Mouse (Mus musculus) liver, embryonic 16.5 days (tissue): Measurements from ENCODE around the gene Tbc1d4. TPM values are rescaled to one million over a fixed set of nuclear protein-coding genes. Genes with fewer than 3 reads are reported as not detected.
"Not testable (repeated sequence)": the region's sequence is repeated elsewhere in the genome, so short reads cannot be mapped to it uniquely, and the experiment has no call there.

ENCODE experiments used
- ATAC-seq: fragments of 200-750 bp; cut with Nextera tagmentation; 2 replicates; pipeline ENCODE4 v1.8.0; 2017; ENCODE audit warnings: low read depth, mild to moderate bottlenecking, moderate number of reproducible peaks, moderate library complexity
- H3K27ac ChIP-seq: fragments of 300-500 bp; sonication (generic); 2 replicates; pipeline ENCODE4 v1.5.1; 2014; ENCODE audit warnings: mild to moderate bottlenecking, low read length
- H3K27me3 ChIP-seq: fragments of 300-500 bp; sonication (generic); 2 replicates; pipeline ENCODE4 v1.6.1; 2014; ENCODE audit warnings: low read depth, low read length, mixed read lengths; ENCODE audit not compliant: control insufficient read depth, insufficient read depth
- H3K36me3 ChIP-seq: fragments of 300-500 bp; sonication (generic); 2 replicates; pipeline ENCODE4 v1.6.1; 2014; ENCODE audit warnings: mild to moderate bottlenecking; ENCODE audit not compliant: control insufficient read depth, insufficient read depth
- H3K4me1 ChIP-seq: fragments of 300-500 bp; sonication (generic); 2 replicates; pipeline ENCODE4 v1.6.1; 2014; ENCODE audit warnings: low read depth, low read length, mixed read lengths; ENCODE audit not compliant: control insufficient read depth
- H3K4me2 ChIP-seq: fragments of 300-500 bp; sonication (generic); 2 replicates; pipeline ENCODE4 v1.6.1; 2014; ENCODE audit warnings: low read depth, low read length, mixed read lengths
- H3K4me3 ChIP-seq: fragments of 300-500 bp; sonication (generic); 2 replicates; pipeline ENCODE4 v1.5.1; 2014; ENCODE audit warnings: low read depth, mild to moderate bottlenecking, low read length
- H3K9ac ChIP-seq: fragments of 300-500 bp; sonication (generic); 2 replicates; pipeline ENCODE4 v1.6.1; 2014; ENCODE audit warnings: low read depth, low read length
- H3K9me3 ChIP-seq: fragments of 300-500 bp; sonication (generic); replicated peaks from 2 replicates; pipeline ENCODE4 v1.6.1; 2016; ENCODE audit warnings: low read length; ENCODE audit not compliant: control insufficient read depth
- WGBS: fragments of 180-500 bp; shearing (Covaris S2); extraction: QIAGEN DNeasy Blood & Tissue Kit; methylation state at CpG from one replicate; pipeline ENCODE4 v1.1.7; 2014; ENCODE audit not compliant: insufficient replicate concordance; 5-methylcytosine and 5-hydroxymethylcytosine counted together
- polyA plus RNA-seq: library from polyadenylated mRNA; unstranded; fragments of >200 nt; fragmentation: Nextera tagmentation; extraction: Ambion mirVana; gene quantifications from 2 replicates; pipeline ENCODE4 v1.2.1, GENCODE M21; 2015

Gene Tbc1d4
- polyA plus RNA-seq, 1 experiment from 2014 or later, result 2.0 TPM

GRCm38 (mm10) chr14:101602851-101603250 is 6.1 kb downstream of the Tbc1d4 start:
- WGBS, result 65% methylated on average over 3 of the region's 3 CpGs
- Histone ChIP-seq H3K9ac (no peak overlapping the region), H3K36me3 (no peaks in the 10 kb centered on the region), H3K4me2 (no peak overlapping the region), H3K9me3 (no peaks in the 10 kb centered on the region), H3K27ac (no peak overlapping the region), H3K4me3 (no peak overlapping the region), H3K27me3 (peaks cover 6% of the 10 kb centered on the region), H3K4me1 (no peaks in the 10 kb centered on the region)
- ATAC-seq, result no peak

GRCm38 (mm10) chr14:101597096-101597715 is 11.8 kb downstream of the Tbc1d4 start:
- 73% methylated on average over 11 of the region's 14 CpGs for whole genome bisulfite sequencing
- Histone ChIP-seq H3K9me3 (no peaks in the 10 kb centered on the region), H3K9ac (no peak overlapping the region), H3K27me3 (no peaks in the 10 kb centered on the region), H3K4me3 (no peak overlapping the region), H3K27ac (no peak overlapping the region), H3K4me1 (no peaks in the 10 kb centered on the region), H3K4me2 (no peak overlapping the region), H3K36me3 (no peaks in the 10 kb centered on the region)
- ATAC-seq, result no peak

GRCm38 (mm10) chr14:101596691-101597090 is 12.3 kb downstream of the Tbc1d4 start:
- Histone ChIP-seq H3K4me3 (no peak overlapping the region), H3K9me3 (no peaks in the 10 kb centered on the region), H3K27me3 (no peaks in the 10 kb centered on the region), H3K4me2 (no peak overlapping the region), H3K4me1 (no peaks in the 10 kb centered on the region), H3K36me3 (no peaks in the 10 kb centered on the region), H3K27ac (no peak overlapping the region), H3K9ac (no peak overlapping the region)
- WGBS, result 75% methylated on average over 9 of the region's 9 CpGs
- no peak for ATAC-seq

GRCm38 (mm10) chr14:101595301-101596080 is 13.5 kb downstream of the Tbc1d4 start:
- Histone ChIP-seq H3K4me2 (no peak overlapping the region), H3K9me3 (no peaks in the 10 kb centered on the region), H3K27ac (no peak overlapping the region), H3K36me3 (no peaks in the 10 kb centered on the region), H3K9ac (no peak overlapping the region), H3K4me1 (no peaks in the 10 kb centered on the region), H3K4me3 (no peak overlapping the region), H3K27me3 (no peaks in the 10 kb centered on the region)
- 75% methylated on average over 13 of the region's 13 CpGs for WGBS
- ATAC-seq, result no peak

GRCm38 (mm10) chr14:101594001-101594400 is 15.0 kb downstream of the Tbc1d4 start:
- no peaks in the 10 kb centered on the region for H3K36me3 ChIP-seq
- no peaks in the 10 kb centered on the region for H3K9me3 ChIP-seq
- no peaks in the 10 kb centered on the region for H3K4me1 ChIP-seq
- no peak for ATAC-seq
- H3K9ac ChIP-seq, result no peak overlapping the region
- no peaks in the 10 kb centered on the region for H3K27me3 ChIP-seq
- H3K4me2 ChIP-seq, result no peak overlapping the region
- no peak overlapping the region for H3K4me3 ChIP-seq
- WGBS, result 85% methylated on average over 5 of the region's 5 CpGs
- no peak overlapping the region for H3K27ac ChIP-seq

- Histone ChIP-seq H3K9ac (no peak overlapping the region), H3K4me3 (no peak overlapping the region), H3K27ac (no peak overlapping the region), H3K27me3 (no peaks in the 10 kb centered on the region), H3K9me3 (no peaks in the 10 kb centered on the region), H3K4me2 (no peak overlapping the region), H3K4me1 (no peaks in the 10 kb centered on the region), H3K36me3 (no peaks in the 10 kb centered on the region)
- 60% methylated on average over 7 of the region's 7 CpGs for WGBS
- no peak for ATAC-seq
Measured at GRCm38 (mm10) chr14:101593340-101593739, 15.7 kb downstream of the Tbc1d4 start.

GRCm38 (mm10) chr14:101591101-101591500 is 17.9 kb downstream of the Tbc1d4 start:
- Histone ChIP-seq H3K27ac (no peak overlapping the region), H3K27me3 (no peaks in the 10 kb centered on the region), H3K4me1 (no peaks in the 10 kb centered on the region), H3K4me3 (no peak overlapping the region), H3K9ac (no peak overlapping the region), H3K4me2 (no peak overlapping the region), H3K9me3 (no peaks in the 10 kb centered on the region), H3K36me3 (no peaks in the 10 kb centered on the region)
- ATAC-seq, result no peak
- 66% methylated on average over 5 of the region's 5 CpGs for WGBS

GRCm38 (mm10) chr14:101588209-101588991 is 20.6 kb downstream of the Tbc1d4 start:
- not testable (repeated sequence) for H3K4me1 ChIP-seq, H3K9me3 ChIP-seq, H3K4me3 ChIP-seq, ATAC-seq, H3K27me3 ChIP-seq, H3K4me2 ChIP-seq, H3K36me3 ChIP-seq, H3K9ac ChIP-seq, H3K27ac ChIP-seq
- 76% methylated on average over 2 of the region's 4 CpGs for WGBS
